Mouse (Mus musculus) MEL (cell line): ENCODE results near the gene Ftl1-ps1. TPM values are rescaled to one million over a fixed set of nuclear protein-coding genes. Genes with fewer than 3 reads are reported as not detected.

Experiments used
- DNase-seq: peaks from one replicate; pipeline ENCODE4 v3.0.0; 2011; ENCODE audit warnings: low read depth, low spot score
- H3K27ac ChIP-seq: 2 replicates; pipeline ENCODE4 v1.5.1; 2012; ENCODE audit warnings: low read depth, mild to moderate bottlenecking, control low read depth, low read length, moderate library complexity; ENCODE audit not compliant: control insufficient read depth
- H3K27me3 ChIP-seq, 2 experiments: fragments of 150-350 bp in 1 of 2; sonication (generic) in 1 of 2; 2 replicates each; pipeline ENCODE4 v1.6.1; 2012; ENCODE audit warnings: low read length in 2 of 2, mild to moderate bottlenecking in 2 of 2, improper control_type of control experiment in 1 of 2, moderate library complexity in 1 of 2; ENCODE audit not compliant: insufficient read depth in 2 of 2, control insufficient read depth in 1 of 2
- H3K36me3 ChIP-seq, 2 experiments: 2 replicates each; pipeline ENCODE4 v1.6.1; 2012 to 2014; ENCODE audit warnings: low read length in 2 of 2, improper control_type of control experiment in 1 of 2, inconsistent platforms in 1 of 2, mild to moderate bottlenecking in 1 of 2; ENCODE audit not compliant: insufficient read depth in 2 of 2, control insufficient read depth in 1 of 2
- H3K4me1 ChIP-seq, 2 experiments: fragments of 150-350 bp in 1 of 2; sonication (generic) in 1 of 2; 2 replicates each; pipeline ENCODE4 v1.6.1; 2012; ENCODE audit warnings: low read length in 2 of 2, improper control_type of control experiment in 1 of 2, mild to moderate bottlenecking in 1 of 2; ENCODE audit not compliant: insufficient read depth in 2 of 2, control insufficient read depth in 1 of 2
- H3K4me3 ChIP-seq, 2 experiments: fragments of 150-350 bp in 1 of 2; sonication (generic) in 1 of 2; 2 replicates each; pipeline ENCODE4 v1.5.1; 2012; ENCODE audit warnings: low read depth in 2 of 2, low read length in 2 of 2, mild to moderate bottlenecking in 2 of 2, moderate library complexity in 2 of 2, control low read depth in 1 of 2, improper control_type of control experiment in 1 of 2; ENCODE audit not compliant: control insufficient read depth in 1 of 2, insufficient read depth in 1 of 2
- H3K79me2 ChIP-seq: 2 replicates; pipeline ENCODE4 v1.6.1; 2012; ENCODE audit warnings: mild to moderate bottlenecking, low read length, moderate library complexity; ENCODE audit not compliant: control insufficient read depth, poor library complexity, insufficient read depth
- H3K9ac ChIP-seq: 2 replicates; pipeline ENCODE4 v1.6.1; 2012; ENCODE audit warnings: low read depth, mild to moderate bottlenecking, control low read depth, low read length, moderate library complexity; ENCODE audit not compliant: control insufficient read depth, poor library complexity, severe bottlenecking
- H3K9me3 ChIP-seq: fragments of 150-350 bp; sonication (generic); replicated peaks from 2 replicates; pipeline ENCODE4 v1.6.1; 2012; ENCODE audit warnings: mild to moderate bottlenecking, low read length, improper control_type of control experiment, moderate library complexity; ENCODE audit not compliant: insufficient read depth
- E2F4 ChIP-seq: IDR thresholded peaks from 2 replicates; pipeline ENCODE4 v1.6.1; 2011; ENCODE audit warnings: low read depth, low read length, improper control_type of control experiment, borderline replicate concordance
- ELF1 ChIP-seq: IDR thresholded peaks from 2 replicates; pipeline ENCODE4 v1.6.1; 2014; ENCODE audit warnings: low read depth, mild to moderate bottlenecking, inconsistent platforms, low read length, improper control_type of control experiment, moderate library complexity
- EP300 ChIP-seq, 2 experiments: IDR thresholded peaks; 2 replicates each; pipeline ENCODE4 v1.6.1; 2011; ENCODE audit warnings: improper control_type of control experiment in 2 of 2, low read length in 2 of 2, low read depth in 1 of 2, mild to moderate bottlenecking in 1 of 2
- ETS1 ChIP-seq: IDR thresholded peaks from 2 replicates; pipeline ENCODE4 v1.6.1; 2012; ENCODE audit warnings: low read depth, mild to moderate bottlenecking, inconsistent platforms, low read length, improper control_type of control experiment, moderate library complexity
- KAT2A ChIP-seq: conservative IDR thresholded peaks from 2 replicates; pipeline ENCODE4 v1.6.1; 2012; ENCODE audit warnings: low read depth, low read length, improper control_type of control experiment, inconsistent platforms
- MEF2A ChIP-seq: IDR thresholded peaks from 2 replicates; pipeline ENCODE4 v1.6.1; 2014; ENCODE audit warnings: low read depth, mild to moderate bottlenecking, inconsistent platforms, low read length, improper control_type of control experiment; ENCODE audit not compliant: poor library complexity, insufficient replicate concordance, severe bottlenecking; ENCODE audit errors: extremely low read depth
- MYB ChIP-seq: IDR thresholded peaks from 2 replicates; pipeline ENCODE4 v1.6.1; 2011; ENCODE audit warnings: mild to moderate bottlenecking, low read depth, low read length, improper control_type of control experiment
- MYC ChIP-seq: IDR thresholded peaks from 2 replicates; pipeline ENCODE4 v1.6.1; 2011; ENCODE audit warnings: low read depth, mild to moderate bottlenecking, low read length, improper control_type of control experiment, moderate library complexity
- NELFE ChIP-seq: IDR thresholded peaks from 2 replicates; pipeline ENCODE4 v1.6.1; 2011; ENCODE audit warnings: low read depth, low read length, improper control_type of control experiment
- POLR2A ChIP-seq, 2 experiments: IDR thresholded peaks; 2 replicates each; pipeline ENCODE4 v1.6.1; 2011 to 2012; ENCODE audit warnings: low read length in 2 of 2, mild to moderate bottlenecking in 2 of 2, control low read depth in 1 of 2, improper control_type of control experiment in 1 of 2, low read depth in 1 of 2, moderate library complexity in 1 of 2; ENCODE audit not compliant: control insufficient read depth in 1 of 2, insufficient read depth in 1 of 2, poor library complexity in 1 of 2
- POLR2AphosphoS2 ChIP-seq: IDR thresholded peaks from 2 replicates; pipeline ENCODE4 v1.6.1; 2011; ENCODE audit warnings: low read length, improper control_type of control experiment
- POLR2AphosphoS5 ChIP-seq: IDR thresholded peaks from 2 replicates; pipeline ENCODE4 v1.6.1; 2012; ENCODE audit warnings: low read depth, borderline replicate concordance, mild to moderate bottlenecking, inconsistent platforms, low read length, moderate library complexity, mixed read lengths
- TAL1 ChIP-seq: IDR thresholded peaks from 2 replicates; pipeline ENCODE4 v1.6.1; 2012; ENCODE audit warnings: mild to moderate bottlenecking, inconsistent platforms, low read length, moderate library complexity, mixed read lengths
- TBP ChIP-seq: IDR thresholded peaks from 2 replicates; pipeline ENCODE4 v1.8.0; 2011; ENCODE audit warnings: low read depth, low read length, improper control_type of control experiment
- USF1 ChIP-seq: IDR thresholded peaks from 2 replicates; pipeline ENCODE4 v1.6.1; 2014; ENCODE audit warnings: low read depth, mild to moderate bottlenecking, inconsistent platforms, low read length, improper control_type of control experiment, moderate library complexity
- USF2 ChIP-seq, 2 experiments: IDR thresholded peaks; 2 replicates each; pipeline ENCODE4 v1.6.1; 2011 to 2012; ENCODE audit warnings: improper control_type of control experiment in 2 of 2, low read length in 2 of 2, borderline replicate concordance in 1 of 2, inconsistent platforms in 1 of 2, low read depth in 1 of 2, mild to moderate bottlenecking in 1 of 2; ENCODE audit not compliant: insufficient read depth in 1 of 2
- ZKSCAN1 ChIP-seq: IDR thresholded peaks from 2 replicates; pipeline ENCODE4 v1.6.1; 2012; ENCODE audit warnings: low read depth, mild to moderate bottlenecking, inconsistent platforms, low read length, improper control_type of control experiment, moderate library complexity
- polyA plus RNA-seq, 2 experiments: library from polyadenylated mRNA; stranded (reverse) in 1 of 2; unstranded in 1 of 2; fragments of >175 nt in 1 of 2; fragments of >200 nt in 1 of 2; gene quantifications; 2 replicates each; pipeline versions ENCODE4 v1.2.1 to v1.2.4; 2012; ENCODE audit warnings: low replicate concordance in 2 of 2, low read depth in 1 of 2; ENCODE audit not compliant: insufficient read length in 2 of 2, insufficient read depth in 1 of 2, missing spikeins in 1 of 2
- total RNA-seq: library from RNA; depleted of rRNA; stranded (reverse); fragments of 300-350 nt; gene quantifications from 2 replicates; pipeline ENCODE4 v1.2.3, GENCODE M21; 2012

The Ftl1-ps1 gene
- total and polyA plus RNA-seq, 3 experiments = 35.0 to 66.6 TPM; not detected in 1

GRCm38 (mm10) chr13:74362218-74362617 is 37.3 kb upstream of the Ftl1-ps1 start:
- Histone ChIP-seq H3K27me3 (no peaks in the 10 kb centered on the region), H3K4me1 (no peaks in the 10 kb centered on the region), H3K4me3 (no peak overlapping the region), H3K79me2 (no peaks in the 10 kb centered on the region), H3K36me3 (peaks cover 0 to 2% of the 10 kb centered on the region in 2 experiments; a peak in 2 of 4 replicates), H3K27ac (no peak overlapping the region), H3K9ac (no peak overlapping the region), H3K9me3 (no peaks in the 10 kb centered on the region)
- TF ChIP-seq ETS1 (no peak), TBP (no peak), NELFE (no peak), POLR2A (IDR thresholded peaks at IDR 0.05; ENCODE audit: control insufficient read depth in 1 of 2, insufficient read depth in 1 of 2, low read depth in 1 of 2, low read length in 2 of 2, poor library complexity in 1 of 2) (no peak), ELF1 (no peak), MYB (no peak), USF2 (IDR thresholded peaks at IDR 0.05; ENCODE audit: borderline replicate concordance in 1 of 2, insufficient read depth in 1 of 2, low read depth in 1 of 2, low read length in 2 of 2) (no peak), POLR2AphosphoS5 (no peak), KAT2A (no peak), EP300 (IDR thresholded peaks at IDR 0.05; ENCODE audit: low read depth in 1 of 2, low read length in 2 of 2) (no peak), USF1 (no peak), E2F4 (no peak), MEF2A (no peak)
- DNase-seq = peak; percentile 32

DNA sequence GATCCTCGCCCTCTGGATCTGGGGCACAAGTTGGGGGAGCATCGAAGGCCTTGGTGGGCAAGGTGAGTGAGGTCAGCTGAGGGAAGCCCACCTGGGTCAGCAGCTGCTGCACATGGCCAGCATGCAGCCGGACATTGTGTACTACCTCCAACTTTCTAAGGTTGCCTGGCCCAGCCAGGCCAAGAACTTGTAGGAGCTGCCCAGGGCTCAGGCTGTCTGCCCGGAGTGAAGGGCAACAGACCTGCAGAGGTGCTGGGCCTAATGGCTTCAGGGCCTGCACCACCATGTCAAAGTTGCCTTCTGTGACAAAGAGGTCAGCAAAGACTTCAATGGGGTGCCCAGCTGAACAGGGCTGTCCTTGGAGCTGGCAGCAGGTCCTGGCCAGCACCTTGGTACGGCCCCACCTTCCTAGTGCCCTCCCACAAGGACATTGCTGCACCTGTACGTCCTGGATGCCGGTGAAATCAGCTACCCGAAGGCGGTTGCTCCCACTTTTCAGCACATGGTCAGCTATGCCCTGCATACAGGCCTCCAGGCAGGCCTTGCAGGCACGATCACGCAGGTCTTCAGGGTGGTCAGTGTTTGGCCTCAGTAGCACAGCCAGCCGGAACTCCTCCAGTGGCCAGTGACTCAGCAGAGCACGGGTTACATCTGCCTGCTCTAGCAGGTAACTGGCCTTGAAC is 36.2 kb upstream of the Ftl1-ps1 start:
- H3K27me3 ChIP-seq = no peaks in the 10 kb centered on the region
- H3K27ac ChIP-seq = no peak overlapping the region
- no peaks in the 10 kb centered on the region for H3K9me3 ChIP-seq
- H3K4me1 ChIP-seq = no peaks in the 10 kb centered on the region
- DNase-seq = no peak
- H3K79me2 ChIP-seq = no peaks in the 10 kb centered on the region
- no peak overlapping the region for H3K9ac ChIP-seq
- no peak overlapping the region for H3K4me3 ChIP-seq
- TF ChIP-seq TAL1 = no peak
- TF ChIP-seq POLR2A (IDR thresholded peaks at IDR 0.05; ENCODE audit: control insufficient read depth in 1 of 2, insufficient read depth in 1 of 2, low read depth in 1 of 2, low read length in 2 of 2, poor library complexity in 1 of 2) = no peak
- no peak; the same call in 1 of the 2 replicates for TF ChIP-seq POLR2AphosphoS2
- TF ChIP-seq ZKSCAN1 = no peak
- TF ChIP-seq E2F4 = no peak
- TF ChIP-seq MYC = no peak
- TF ChIP-seq USF2 (IDR thresholded peaks at IDR 0.05; ENCODE audit: borderline replicate concordance in 1 of 2, insufficient read depth in 1 of 2, low read depth in 1 of 2, low read length in 2 of 2) = no peak
- H3K36me3 ChIP-seq = peaks cover 0 to under 1% of the 10 kb centered on the region in 2 experiments; a peak in 2 of 4 replicates
